Mouse (Mus musculus): ENCODE measurements around the gene Fkbp10.

- TF ChIP-seq CTCF (IDR thresholded peaks at IDR 0.05; ENCODE audit: extremely low read depth, insufficient read depth, insufficient read length, insufficient replicate concordance) (no peak), POLR2A (IDR thresholded peaks at IDR 0.05; ENCODE audit: low read depth, low read length) (no peak)
These were observed 12.8 kb upstream of the Fkbp10 start for GRCm38 (mm10) chr11:100402682-100403081.

Measured in spleen, adult 2 months (tissue).